Mouse (Mus musculus) CH12.LX (cell line): Measurements from ENCODE around the gene Alad. TPM values are rescaled to one million over a fixed set of nuclear protein-coding genes. Genes with fewer than 3 reads are reported as not detected.

Experiments used
- DNase-seq: peaks from one replicate; pipeline ENCODE4 v3.0.0-alpha.2; 2013; ENCODE audit errors: extremely low read depth
- H3K27ac ChIP-seq: 2 replicates; pipeline ENCODE4 v1.5.1; 2012; ENCODE audit warnings: low read depth, mild to moderate bottlenecking, control low read depth, moderate library complexity; ENCODE audit not compliant: insufficient read depth
- H3K27me3 ChIP-seq: replicated peaks from 2 replicates; pipeline ENCODE3; 2012; ENCODE audit warnings: inconsistent platforms
- H3K36me3 ChIP-seq, 2 experiments: replicated peaks in 1 of 2; 2 replicates each; pipeline versions ENCODE3 to v1.6.1; 2012; ENCODE audit warnings: inconsistent platforms in 1 of 2, low read length in 1 of 2, mild to moderate bottlenecking in 1 of 2, mixed read lengths in 1 of 2, moderate library complexity in 1 of 2; ENCODE audit not compliant: control insufficient read depth in 1 of 2, insufficient read depth in 1 of 2
- H3K4me1 ChIP-seq, 2 experiments: 2 replicates each; pipeline ENCODE4 v1.6.1; 2012; ENCODE audit warnings: inconsistent platforms in 1 of 2, moderate library complexity in 1 of 2; ENCODE audit not compliant: insufficient read depth in 2 of 2, control insufficient read depth in 1 of 2
- H3K4me2 ChIP-seq: 2 replicates; pipeline ENCODE4 v1.6.1; 2012; ENCODE audit warnings: low read depth, mild to moderate bottlenecking, control low read depth; ENCODE audit not compliant: poor library complexity, insufficient read depth, severe bottlenecking
- H3K4me3 ChIP-seq, 3 experiments: fragments of 150-350 bp in 1 of 3; sonication (generic) in 1 of 3; replicated peaks in 1 of 3; 2 replicates each; pipeline versions ENCODE3 to v1.5.1; 2011 to 2012; ENCODE audit warnings: low read depth in 2 of 3, low read length in 2 of 3, mild to moderate bottlenecking in 2 of 3, moderate library complexity in 2 of 3, control low read depth in 1 of 3, improper control_type of control experiment in 1 of 3, inconsistent platforms in 1 of 3, mixed read lengths in 1 of 3; ENCODE audit not compliant: poor library complexity in 1 of 3
- H3K79me2 ChIP-seq: replicated peaks from 2 replicates; pipeline ENCODE4 v1.6.1; 2012; ENCODE audit warnings: mild to moderate bottlenecking, moderate library complexity; ENCODE audit not compliant: control insufficient read depth, poor library complexity, insufficient read depth, severe bottlenecking; ENCODE audit errors: extremely low read depth
- H3K9ac ChIP-seq: 2 replicates; pipeline ENCODE4 v1.6.1; 2012; ENCODE audit warnings: low read depth, mild to moderate bottlenecking, control low read depth, moderate library complexity; ENCODE audit not compliant: insufficient read depth
- H3K9me3 ChIP-seq: replicated peaks from 2 replicates; pipeline ENCODE3; 2012; ENCODE audit warnings: low read length, inconsistent platforms, mixed read lengths
- BHLHE40 ChIP-seq: IDR thresholded peaks from 2 replicates; pipeline ENCODE4 v1.6.1; 2011; ENCODE audit warnings: mild to moderate bottlenecking, low read depth, low read length, improper control_type of control experiment
- CHD1 ChIP-seq: IDR thresholded peaks from 2 replicates; pipeline ENCODE4 v1.6.1; 2012; ENCODE audit warnings: low read depth, low read length, improper control_type of control experiment, inconsistent platforms
- CTCF ChIP-seq, 2 experiments: IDR thresholded peaks in 1 of 2; conservative IDR thresholded peaks in 1 of 2; 2 replicates each; pipeline ENCODE4 v1.5.1; 2011 to 2012; ENCODE audit warnings: low read depth in 2 of 2, low read length in 2 of 2, improper control_type of control experiment in 1 of 2, inconsistent platforms in 1 of 2, mild to moderate bottlenecking in 1 of 2, moderate library complexity in 1 of 2
- E2F4 ChIP-seq: IDR thresholded peaks from 2 replicates; pipeline ENCODE4 v1.6.1; 2011; ENCODE audit warnings: low read depth, low read length, improper control_type of control experiment; ENCODE audit not compliant: insufficient replicate concordance
- ELF1 ChIP-seq: IDR thresholded peaks from 2 replicates; pipeline ENCODE4 v1.6.1; 2014; ENCODE audit warnings: low read depth, mild to moderate bottlenecking, inconsistent platforms, low read length, improper control_type of control experiment
- EP300 ChIP-seq: IDR thresholded peaks from 2 replicates; pipeline ENCODE4 v1.6.1; 2011; ENCODE audit warnings: low read length, improper control_type of control experiment
- ETS1 ChIP-seq: conservative IDR thresholded peaks from 2 replicates; pipeline ENCODE4 v1.6.1; 2012; ENCODE audit warnings: low read depth, mild to moderate bottlenecking, inconsistent platforms, low read length, improper control_type of control experiment, moderate library complexity
- HCFC1 ChIP-seq: IDR thresholded peaks from 2 replicates; pipeline ENCODE4 v1.6.1; 2012; ENCODE audit warnings: low read depth, mild to moderate bottlenecking, inconsistent platforms, low read length, improper control_type of control experiment
- JUN ChIP-seq: IDR thresholded peaks from 2 replicates; pipeline ENCODE4 v1.6.1; 2011; ENCODE audit warnings: low read depth, mild to moderate bottlenecking, low read length, improper control_type of control experiment, moderate library complexity; ENCODE audit not compliant: insufficient read depth
- JUND ChIP-seq: conservative IDR thresholded peaks from 2 replicates; pipeline ENCODE4 v1.6.1; 2011; ENCODE audit warnings: low read depth, low read length, improper control_type of control experiment
- MAX ChIP-seq: IDR thresholded peaks from 2 replicates; pipeline ENCODE4 v1.6.1; 2011; ENCODE audit warnings: low read length, improper control_type of control experiment
- MEF2A ChIP-seq: IDR thresholded peaks from 2 replicates; pipeline ENCODE4 v1.6.1; 2014; ENCODE audit warnings: low read depth, mild to moderate bottlenecking, inconsistent platforms, low read length, improper control_type of control experiment, borderline replicate concordance
- MYC ChIP-seq: IDR thresholded peaks from 2 replicates; pipeline ENCODE4 v1.6.1; 2011; ENCODE audit warnings: low read depth, mild to moderate bottlenecking, improper control_type of control experiment, low read length
- NELFE ChIP-seq: IDR thresholded peaks from 2 replicates; pipeline ENCODE4 v1.6.1; 2011; ENCODE audit warnings: low read depth, low read length, improper control_type of control experiment
- NRF1 ChIP-seq: IDR thresholded peaks from 2 replicates; pipeline ENCODE4 v1.6.1; 2014; ENCODE audit warnings: low read depth, mild to moderate bottlenecking, inconsistent platforms, low read length, improper control_type of control experiment, moderate library complexity
- PAX5 ChIP-seq: IDR thresholded peaks from 2 replicates; pipeline ENCODE4 v1.6.1; 2012; ENCODE audit warnings: low read length, inconsistent platforms, mixed read lengths
- POLR2A ChIP-seq: IDR thresholded peaks from 2 replicates; pipeline ENCODE4 v1.6.1; 2011; ENCODE audit warnings: low read depth, mild to moderate bottlenecking, improper control_type of control experiment, low read length
- POLR2AphosphoS2 ChIP-seq: IDR thresholded peaks from 2 replicates; pipeline ENCODE4 v1.6.1; 2011; ENCODE audit warnings: low read depth, low read length, improper control_type of control experiment
- SIN3A ChIP-seq: IDR thresholded peaks from 2 replicates; pipeline ENCODE4 v1.6.1; 2012; ENCODE audit warnings: low read length, improper control_type of control experiment, inconsistent platforms
- SMC3 ChIP-seq: IDR thresholded peaks from 2 replicates; pipeline ENCODE4 v1.6.1; 2011; ENCODE audit warnings: low read depth, low read length, improper control_type of control experiment
- TBP ChIP-seq: conservative IDR thresholded peaks from 2 replicates; pipeline ENCODE4 v1.6.1; 2011; ENCODE audit warnings: low read depth, low read length, improper control_type of control experiment
- TCF12 ChIP-seq: IDR thresholded peaks from 2 replicates; pipeline ENCODE4 v1.6.1; 2014; ENCODE audit warnings: low read depth, mild to moderate bottlenecking, inconsistent platforms, low read length, improper control_type of control experiment
- UBTF ChIP-seq: IDR thresholded peaks from 2 replicates; pipeline ENCODE4 v1.6.1; 2012; ENCODE audit warnings: low read depth, mild to moderate bottlenecking, inconsistent platforms, low read length, improper control_type of control experiment, moderate library complexity
- USF1 ChIP-seq: IDR thresholded peaks from 2 replicates; pipeline ENCODE4 v1.6.1; 2014; ENCODE audit warnings: low read depth, mild to moderate bottlenecking, inconsistent platforms, low read length, improper control_type of control experiment
- ZC3H11A ChIP-seq: IDR thresholded peaks from 2 replicates; pipeline ENCODE4 v1.6.1; 2012; ENCODE audit warnings: low read depth, mild to moderate bottlenecking, inconsistent platforms, low read length, improper control_type of control experiment
- ZKSCAN1 ChIP-seq: IDR thresholded peaks from 2 replicates; pipeline ENCODE4 v1.6.1; 2012; ENCODE audit warnings: low read depth, inconsistent platforms, low read length, improper control_type of control experiment, borderline replicate concordance
- ZMIZ1 ChIP-seq: IDR thresholded peaks from 2 replicates; pipeline ENCODE4 v1.6.1; 2012; ENCODE audit warnings: low read depth, mild to moderate bottlenecking, inconsistent platforms, low read length, improper control_type of control experiment
- dilution Hi-C: fragments of 300-500 bp; cut with MboI; formaldehyde crosslinking; loops from 2 replicates; pipeline ENCODE4 v1.14.3; 2020; ENCODE audit warnings: low sequenced_read_pairs; ENCODE audit not compliant: extremely low pct_unique_long_range_greater_than_20kb, extremely low pct_ligation_motif_present
- in situ Hi-C: fragments of 300-500 bp; cut with MboI; formaldehyde crosslinking; loops from 3 replicates; pipeline ENCODE4 v1.14.3; 2019; ENCODE audit warnings: low sequenced_read_pairs, low pct_ligation_motif_present, low pct_unique_long_range_greater_than_20kb, mixed read lengths
- polyA plus RNA-seq: library from polyadenylated mRNA; unstranded; fragments of >175 nt; gene quantifications from 2 replicates; pipeline ENCODE4 v1.2.1, GENCODE M21; 2012; ENCODE audit warnings: low read depth; ENCODE audit not compliant: insufficient read length
- total RNA-seq, 2 experiments: library from RNA; depleted of rRNA; stranded (reverse); fragments of 300-350 nt in 1 of 2; fragments of >200 nt in 1 of 2; gene quantifications; 2 replicates each; pipeline ENCODE4 v1.2.3; 2012 to 2014

Gene Alad
- total and polyA plus RNA-seq, 3 experiments = 35.1 to 79.0 (median 78.2) TPM

GRCm38 (mm10) chr4:62562006-62562405 lies 42.3 kb upstream of the Alad start:
- DNase-seq = no peak
- H3K27ac ChIP-seq = no peak overlapping the region
- H3K9ac ChIP-seq = no peak overlapping the region
- TF ChIP-seq UBTF (no peak), SIN3A (no peak), SMC3 (no peak), PAX5 (no peak), ZKSCAN1 (no peak), ZC3H11A (no peak), TBP (no peak), MAX (no peak), USF1 (no peak), JUND (no peak), JUN (no peak), BHLHE40 (no peak), HCFC1 (no peak), POLR2A (no peak)
- no peak overlapping the region for H3K4me3 ChIP-seq
- H3K27me3 ChIP-seq = no peaks in the 10 kb centered on the region
- H3K36me3 ChIP-seq = no peaks in the 10 kb centered on the region
- H3K9me3 ChIP-seq = no peaks in the 10 kb centered on the region
- H3K79me2 ChIP-seq = no peaks in the 10 kb centered on the region
- H3K4me2 ChIP-seq = no peak overlapping the region
- in situ Hi-C loops (loop anchor here (5.0 kb wide), 2 partner anchors 125 to 195 kb away; no protein-coding TSS in a partner anchor), dilution Hi-C loops (no loop called here)
- H3K4me1 ChIP-seq = peaks cover 9 to 17% of the 10 kb centered on the region in 2 experiments

- Histone ChIP-seq H3K4me2 (no peak overlapping the region; the same call in 1 of the 2 replicates), H3K36me3 (no peaks in the 10 kb centered on the region), H3K79me2 (no peaks in the 10 kb centered on the region), H3K4me3 (no peak overlapping the region), H3K9ac (no peak overlapping the region), H3K27me3 (no peaks in the 10 kb centered on the region), H3K27ac (no peak overlapping the region), H3K9me3 (no peaks in the 10 kb centered on the region), H3K4me1 (peaks cover 9 to 17% of the 10 kb centered on the region in 2 experiments)
- no peak for DNase-seq
- in situ Hi-C loops (loop anchor here (5.0 kb wide), 2 partner anchors 126 to 196 kb away; no protein-coding TSS in a partner anchor), dilution Hi-C loops (no loop called here)
- TF ChIP-seq SIN3A (no peak), CTCF (conservative IDR thresholded peaks at IDR 0.05 in 1 of 2, IDR thresholded peaks at IDR 0.05 in 1 of 2; ENCODE audit: low read depth in 2 of 2, low read length in 2 of 2) (no peak), USF1 (no peak), ELF1 (no peak), E2F4 (no peak), HCFC1 (no peak), MEF2A (no peak), EP300 (no peak), POLR2AphosphoS2 (no peak), SMC3 (no peak), NELFE (no peak), NRF1 (no peak), ETS1 (no peak), ZMIZ1 (no peak), PAX5 (no peak), TCF12 (no peak), MYC (no peak), CHD1 (no peak), ZC3H11A (no peak)
Measured at GRCm38 (mm10) chr4:62561630-62562001, 41.9 kb upstream of the Alad start.
